Mouse (Mus musculus) stomach, postnatal 0 days (tissue): ENCODE data around the gene Prkci. TPM values are rescaled to one million over a fixed set of nuclear protein-coding genes. Genes with fewer than 3 reads are reported as not detected.

Source experiments
- ATAC-seq: fragments of 200-750 bp; cut with Nextera tagmentation; 2 replicates; pipeline ENCODE4 v1.8.0; 2017; ENCODE audit not compliant: low FRiP score, low TSS enrichment
- DNase-seq: peaks from one replicate; pipeline ENCODE4 v3.0.0-alpha.2; 2016; ENCODE audit warnings: low spot score
- H3K27ac ChIP-seq: fragments of 300-500 bp; sonication (generic); replicated peaks from 2 replicates; pipeline ENCODE4 v1.5.1; 2014; ENCODE audit warnings: mild to moderate bottlenecking, control low read depth
- H3K27me3 ChIP-seq: fragments of 300-500 bp; sonication (generic); 2 replicates; pipeline ENCODE4 v1.6.1; 2014; ENCODE audit warnings: low read length; ENCODE audit not compliant: control insufficient read depth, insufficient read depth
- H3K36me3 ChIP-seq: fragments of 300-500 bp; sonication (generic); 2 replicates; pipeline ENCODE4 v1.6.1; 2014; ENCODE audit warnings: low read length, mixed read lengths; ENCODE audit not compliant: control insufficient read depth, insufficient read depth
- H3K4me1 ChIP-seq: fragments of 300-500 bp; sonication (generic); replicated peaks from 2 replicates; pipeline ENCODE4 v1.6.1; 2014; ENCODE audit warnings: antibody characterized with exemption; ENCODE audit not compliant: control insufficient read depth, insufficient read depth
- H3K4me2 ChIP-seq: fragments of 300-500 bp; sonication (generic); replicated peaks from 2 replicates; pipeline ENCODE4 v1.6.1; 2014; ENCODE audit warnings: low read depth, mild to moderate bottlenecking, control low read depth, moderate library complexity
- H3K4me3 ChIP-seq: fragments of 300-500 bp; sonication (generic); 2 replicates; pipeline ENCODE4 v1.5.1; 2014; ENCODE audit warnings: low read depth, low read length, control low read depth
- H3K9ac ChIP-seq: fragments of 300-500 bp; sonication (generic); 2 replicates; pipeline ENCODE4 v1.6.1; 2014; ENCODE audit warnings: mild to moderate bottlenecking, low read length, control low read depth, mixed read lengths
- H3K9me3 ChIP-seq: fragments of 300-500 bp; sonication (generic); 2 replicates; pipeline ENCODE4 v1.6.1; 2016; ENCODE audit warnings: low read length; ENCODE audit not compliant: control insufficient read depth
- CTCF ChIP-seq: IDR thresholded peaks from 2 replicates; pipeline ENCODE4 v1.5.1; 2016; ENCODE audit warnings: antibody characterized with exemption, low read depth, mild to moderate bottlenecking, moderate library complexity
- EP300 ChIP-seq: optimal IDR thresholded peaks from 2 replicates; pipeline ENCODE3; 2016; ENCODE audit warnings: antibody characterized with exemption
- WGBS: fragments of 180-500 bp; shearing (Covaris S2); extraction: QIAGEN DNeasy Blood & Tissue Kit; methylation state at CpG from one replicate; pipeline ENCODE4 v1.1.7; 2014; 5-methylcytosine and 5-hydroxymethylcytosine counted together
- polyA plus RNA-seq: library from polyadenylated mRNA; unstranded; fragments of >200 nt; fragmentation: Nextera tagmentation; extraction: Ambion mirVana; gene quantifications from 2 replicates; pipeline ENCODE4 v1.2.1, GENCODE M21; 2015

The Prkci gene
- polyA plus RNA-seq, 1 experiment from 2014 or later, result 21.2 TPM

DNA sequence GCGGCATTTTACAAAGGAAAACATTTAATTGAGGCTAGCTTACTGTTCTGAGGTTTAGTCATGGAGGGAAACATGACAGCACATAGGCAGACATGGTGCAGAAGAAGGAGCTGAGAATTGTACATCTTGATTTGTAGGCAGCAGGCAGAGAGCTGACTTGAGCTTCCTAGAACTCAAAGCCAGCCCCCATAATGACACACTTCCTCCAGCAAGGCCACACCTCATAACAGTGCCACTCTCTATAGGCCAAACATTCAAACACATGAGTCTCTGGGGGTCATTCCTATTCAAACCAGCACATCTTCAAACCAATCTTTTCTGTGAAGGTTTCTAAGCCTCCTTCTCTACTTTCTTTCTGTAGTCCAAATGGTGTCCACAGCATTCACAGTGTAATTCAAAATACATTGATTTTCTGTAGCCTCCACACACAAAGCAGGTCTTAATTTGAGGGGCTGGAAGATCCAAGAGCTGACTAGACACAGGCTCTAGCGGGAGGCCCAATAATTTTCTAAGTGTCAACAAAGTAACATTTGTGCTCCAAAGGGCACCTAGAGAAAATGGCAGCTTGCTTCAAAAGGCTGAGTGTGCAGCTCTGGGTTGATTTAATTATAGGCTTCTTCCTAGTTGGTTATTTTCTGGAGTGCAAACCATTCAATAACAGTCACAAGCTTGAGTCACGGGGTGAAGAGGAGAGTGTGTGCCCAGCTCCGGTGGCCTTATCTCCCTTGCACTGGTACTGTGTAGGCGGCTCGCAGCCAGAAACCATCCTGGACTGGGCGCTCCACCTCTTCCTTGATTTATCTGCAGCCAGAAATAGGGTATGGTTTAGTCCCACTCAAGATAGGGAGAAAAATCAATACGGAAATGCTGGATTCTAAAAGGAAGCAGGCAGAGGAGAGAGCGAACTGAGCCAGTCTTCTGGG, 7.9 kb upstream of the Prkci start:
- no peak overlapping the region for H3K27ac ChIP-seq
- peak; percentile 96 for ATAC-seq

DNA sequence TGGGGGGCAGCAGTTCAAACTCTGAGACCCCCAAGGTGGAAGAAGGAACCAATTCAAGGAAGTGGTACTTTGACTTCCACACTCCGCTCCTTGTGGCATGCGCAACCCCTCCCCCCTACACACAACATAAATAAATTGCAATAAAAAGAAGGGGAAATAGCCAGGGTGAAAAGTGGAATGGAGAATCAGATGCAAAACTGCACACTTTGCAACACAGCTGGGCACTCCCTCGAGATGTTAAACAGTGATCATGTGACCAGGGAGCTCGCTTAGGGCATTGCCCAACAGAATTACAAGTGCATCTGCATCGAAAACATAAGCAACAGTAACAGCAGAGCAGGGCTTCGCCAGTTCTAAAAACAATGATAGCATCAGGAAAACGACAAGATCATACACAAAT, 3.4 kb upstream of the Prkci start:
- no peak overlapping the region for H3K27ac ChIP-seq
- H3K4me2 ChIP-seq, result no peak overlapping the region
- H3K27me3 ChIP-seq, result no peaks in the 10 kb centered on the region
- H3K4me1 ChIP-seq, result no peaks in the 10 kb centered on the region
- no peaks in the 10 kb centered on the region for H3K36me3 ChIP-seq
- H3K9me3 ChIP-seq, result no peaks in the 10 kb centered on the region
- no peak for ATAC-seq
- 76% methylated on average over 7 of the region's 7 CpGs for WGBS
- DNase-seq, result no peak
- no peak overlapping the region for H3K4me3 ChIP-seq
- TF ChIP-seq CTCF, result no peak
- H3K9ac ChIP-seq, result no peak overlapping the region

More for the DNA sequence above, 7.9 kb upstream of the Prkci start:
- Histone ChIP-seq H3K9ac (no peak overlapping the region), H3K9me3 (no peaks in the 10 kb centered on the region), H3K4me3 (no peak overlapping the region), H3K27me3 (no peaks in the 10 kb centered on the region), H3K4me2 (no peak overlapping the region), H3K36me3 (no peaks in the 10 kb centered on the region), H3K4me1 (no peaks in the 10 kb centered on the region)
- DNase-seq, result peak; percentile 76
- no peak for TF ChIP-seq EP300
- WGBS, result 78% methylated on average over 9 of the region's 9 CpGs

DNA sequence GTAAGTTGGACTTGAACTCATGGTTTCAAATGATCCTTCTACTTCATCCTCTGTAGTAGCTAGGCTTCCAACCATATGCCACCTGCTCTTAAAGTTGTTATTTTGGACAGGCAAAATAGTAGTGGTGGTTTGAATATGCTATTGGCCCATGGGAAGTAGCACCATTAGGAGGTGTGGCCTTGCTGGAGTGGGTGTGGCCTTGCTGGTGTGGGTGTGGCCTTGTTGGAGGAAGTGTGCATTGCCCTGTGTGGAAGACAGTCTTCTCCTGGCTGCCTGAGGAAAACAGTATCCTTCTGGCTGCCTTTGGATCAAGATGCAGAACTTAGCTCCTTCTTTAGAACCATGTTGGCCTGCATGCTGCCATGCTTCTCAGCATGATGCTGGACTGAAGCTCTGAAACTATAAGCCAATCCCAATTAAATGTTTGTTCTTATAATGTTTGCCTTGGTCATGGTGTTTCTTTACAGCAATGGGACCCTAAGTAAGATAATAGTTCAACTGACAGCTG, 2.4 kb upstream of the Prkci start:
- Histone ChIP-seq H3K36me3 (no peaks in the 10 kb centered on the region), H3K4me3 (no peak overlapping the region), H3K4me1 (no peaks in the 10 kb centered on the region), H3K9me3 (no peaks in the 10 kb centered on the region), H3K27me3 (no peaks in the 10 kb centered on the region), H3K27ac (no peak overlapping the region), H3K4me2 (no peak overlapping the region), H3K9ac (no peak overlapping the region)
- no peak for TF ChIP-seq CTCF
- TF ChIP-seq EP300, result no peak
- DNase-seq (no peak), ATAC-seq (no peak)

DNA sequence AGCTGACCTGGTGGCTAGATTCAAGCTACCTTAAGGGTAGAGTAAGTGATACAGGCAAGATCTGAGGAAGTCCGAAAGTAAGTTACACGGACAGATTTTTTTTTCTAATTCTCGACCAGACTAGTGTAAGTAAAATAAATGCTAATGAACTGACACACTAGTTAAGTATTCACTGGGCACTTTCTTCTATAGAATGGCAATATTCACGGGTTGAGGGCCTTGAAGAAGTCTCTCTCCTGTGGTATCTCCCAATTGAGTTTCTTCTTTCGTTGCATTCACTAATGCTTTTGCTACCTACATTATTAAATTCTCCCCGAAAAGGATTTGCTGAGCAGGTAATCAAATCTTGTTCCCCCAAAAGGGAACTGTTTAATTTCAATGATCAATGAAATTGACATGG, 688 bp upstream of the Prkci start:
- Histone ChIP-seq H3K27ac (peak overlapping the region; percentile 91; the same call in 1 of the 2 replicates), H3K4me2 (peak overlapping the region; percentile 61), H3K9ac (no peak overlapping the region), H3K9me3 (no peaks in the 10 kb centered on the region), H3K27me3 (no peaks in the 10 kb centered on the region), H3K4me3 (peak overlapping the region; percentile 95), H3K36me3 (no peaks in the 10 kb centered on the region), H3K4me1 (peaks cover 4% of the 10 kb centered on the region; the same call in 1 of the 2 replicates)
- ATAC-seq (no peak), DNase-seq (no peak)
- TF ChIP-seq EP300 (no peak), CTCF (no peak)
- 18% methylated on average over 6 of the region's 6 CpGs for WGBS

DNA sequence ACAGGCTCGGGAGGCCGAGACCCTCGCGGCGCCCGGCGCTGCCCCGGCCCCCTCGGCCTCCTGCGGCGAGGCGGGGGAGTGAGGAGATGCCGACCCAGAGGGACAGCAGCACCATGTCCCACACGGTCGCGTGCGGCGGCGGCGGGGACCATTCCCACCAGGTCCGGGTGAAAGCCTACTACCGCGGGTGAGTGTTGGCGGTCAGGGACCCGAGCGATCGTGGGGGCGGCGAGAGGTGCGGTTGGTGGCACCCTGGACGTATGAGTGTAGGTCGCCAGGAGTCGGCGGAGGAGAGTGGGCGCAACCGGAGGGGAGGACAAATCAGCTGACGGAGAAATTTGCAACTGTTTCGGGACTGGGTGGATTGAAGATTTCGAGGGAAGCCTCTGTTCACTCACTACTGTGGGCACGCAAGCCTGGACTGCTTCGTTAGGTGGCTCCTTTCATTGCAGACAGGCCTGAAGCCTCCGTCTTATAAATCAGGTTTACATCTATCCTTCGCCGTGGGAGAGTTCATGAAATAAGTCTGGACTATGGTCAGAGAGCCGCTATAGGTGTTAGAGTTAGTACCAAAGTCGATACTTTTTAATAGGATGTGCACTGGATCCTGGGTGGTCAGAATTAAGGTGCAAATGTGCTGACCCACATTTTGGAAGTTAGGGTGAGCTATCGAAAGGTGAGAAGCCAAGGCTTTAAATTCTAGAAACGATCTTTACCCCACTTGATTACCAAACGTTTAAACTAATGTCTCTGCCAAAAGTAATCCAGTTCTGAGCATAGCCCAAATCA, 546 bp downstream of the Prkci start:
- Histone ChIP-seq H3K4me2 (peak overlapping the region; percentile 61), H3K27me3 (no peaks in the 10 kb centered on the region), H3K27ac (peak overlapping the region; percentile 91), H3K9me3 (no peaks in the 10 kb centered on the region), H3K36me3 (no peaks in the 10 kb centered on the region), H3K4me1 (peaks cover 4% of the 10 kb centered on the region; the same call in 1 of the 2 replicates), H3K4me3 (peak overlapping the region; percentile 95), H3K9ac (peak overlapping the region; percentile 90)
- no peak; the same call in 1 of the 2 replicates for ATAC-seq
- DNase-seq, result no peak
- TF ChIP-seq CTCF (no peak), EP300 (no peak)
- WGBS, result under 1% methylated on average over 43 of the region's 49 CpGs
